Mouse (Mus musculus): ENCODE results near the gene Bend5.

The Bend5 gene

DNA sequence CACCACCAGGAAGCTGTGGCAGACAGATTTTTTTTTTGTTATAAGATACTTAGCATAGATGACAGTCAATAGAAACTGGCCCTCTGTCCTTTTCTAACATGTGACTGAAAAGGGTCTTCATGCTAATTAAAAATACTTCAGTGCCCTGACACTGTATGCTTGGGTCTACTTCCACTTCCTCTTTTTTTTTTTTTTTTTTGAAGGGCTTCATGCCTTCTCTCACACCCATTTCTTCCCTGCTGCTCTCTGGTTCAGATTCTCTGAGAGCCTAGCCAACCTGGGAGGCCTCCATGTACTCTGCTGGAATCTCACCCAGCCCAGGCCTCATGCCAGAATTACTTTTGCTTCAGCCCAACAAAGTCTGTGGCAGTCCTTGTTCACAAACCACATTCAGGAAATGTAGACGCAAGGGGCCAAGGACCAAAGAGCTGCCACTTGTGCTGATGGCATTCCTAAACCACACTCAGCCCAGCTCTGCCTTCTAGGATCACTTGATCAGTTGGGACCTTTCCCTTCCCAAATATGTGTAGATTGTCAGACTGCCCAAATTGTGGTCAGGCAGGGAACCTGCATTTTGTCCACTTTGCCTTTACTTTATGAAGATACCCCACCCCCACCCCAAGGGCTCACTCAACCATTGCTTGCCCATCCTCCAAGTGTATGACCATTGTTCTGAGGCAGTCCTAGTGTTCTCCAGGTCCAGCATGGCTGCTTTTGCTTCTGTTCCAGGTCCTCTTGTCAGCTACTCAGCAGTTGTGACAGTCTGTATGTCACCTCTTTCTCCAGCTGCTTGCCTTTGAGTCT lies 27.8 kb downstream of the Bend5 start:
- no peak for DNase-seq (ENCODE audit: low spot score)

DNA sequence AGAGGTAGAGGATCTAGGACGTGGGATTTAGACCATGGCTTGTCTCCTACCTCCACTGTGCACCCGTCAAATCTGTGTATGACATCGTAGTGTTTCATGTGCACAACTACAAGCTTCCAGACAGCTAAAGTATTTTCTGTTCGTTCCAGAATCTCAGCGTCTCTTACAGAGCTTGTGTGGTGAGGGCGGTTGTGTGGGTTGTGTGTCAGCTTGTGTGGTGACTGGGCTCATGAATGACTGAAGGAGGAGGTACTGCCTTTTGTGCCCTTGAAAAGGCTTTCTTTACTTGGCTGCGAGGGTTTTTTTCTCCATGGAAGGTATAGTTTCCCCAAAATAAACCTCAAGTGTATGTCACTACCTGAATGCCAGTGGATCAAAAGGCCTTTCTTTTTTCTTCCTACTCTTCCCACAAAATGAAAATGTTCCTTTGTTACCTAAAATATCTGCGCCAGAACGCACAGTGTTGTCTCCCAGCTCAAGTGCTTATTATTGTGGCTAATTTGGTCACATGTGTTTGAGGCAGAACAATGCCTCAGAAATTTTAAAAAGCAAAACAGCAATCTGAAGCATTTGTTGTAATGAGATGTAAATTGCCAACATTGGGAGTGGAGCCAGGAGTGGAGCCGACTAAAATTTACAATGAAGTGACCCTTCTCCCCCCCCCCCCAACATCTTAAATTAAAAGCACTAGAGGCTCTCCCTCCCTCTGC lies 29.3 kb downstream of the Bend5 start:
- DNase-seq (ENCODE audit: low spot score): no peak

GRCm38 (mm10) chr4:111444616-111445160 lies 29.9 kb downstream of the Bend5 start:
- DNase-seq (ENCODE audit: low spot score): no peak

DNA sequence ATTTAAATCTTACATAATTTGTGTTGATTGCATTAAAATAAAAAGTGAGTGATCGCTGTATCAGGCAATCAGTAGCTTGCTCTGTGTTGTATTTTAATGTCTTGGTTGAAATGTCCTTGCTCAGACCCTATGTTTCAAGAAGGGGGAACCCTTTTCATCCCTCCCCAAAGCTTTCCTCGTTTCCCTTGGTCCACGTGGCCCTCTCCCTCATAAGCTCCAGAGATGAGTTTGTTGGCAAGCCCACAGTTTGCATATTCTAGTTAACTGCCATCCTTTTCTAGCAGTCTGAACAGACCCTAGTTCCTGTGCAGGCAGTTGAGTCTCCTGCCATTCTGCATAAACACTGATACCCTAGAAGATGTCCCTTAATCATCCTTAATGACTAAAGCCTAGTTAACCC lies 33.1 kb downstream of the Bend5 start:
- DNase-seq (ENCODE audit: low spot score): no peak

- DNase-seq (ENCODE audit: low spot score): no peak
Measured at GRCm38 (mm10) chr4:111448586-111448985, 33.8 kb downstream of the Bend5 start.

DNA sequence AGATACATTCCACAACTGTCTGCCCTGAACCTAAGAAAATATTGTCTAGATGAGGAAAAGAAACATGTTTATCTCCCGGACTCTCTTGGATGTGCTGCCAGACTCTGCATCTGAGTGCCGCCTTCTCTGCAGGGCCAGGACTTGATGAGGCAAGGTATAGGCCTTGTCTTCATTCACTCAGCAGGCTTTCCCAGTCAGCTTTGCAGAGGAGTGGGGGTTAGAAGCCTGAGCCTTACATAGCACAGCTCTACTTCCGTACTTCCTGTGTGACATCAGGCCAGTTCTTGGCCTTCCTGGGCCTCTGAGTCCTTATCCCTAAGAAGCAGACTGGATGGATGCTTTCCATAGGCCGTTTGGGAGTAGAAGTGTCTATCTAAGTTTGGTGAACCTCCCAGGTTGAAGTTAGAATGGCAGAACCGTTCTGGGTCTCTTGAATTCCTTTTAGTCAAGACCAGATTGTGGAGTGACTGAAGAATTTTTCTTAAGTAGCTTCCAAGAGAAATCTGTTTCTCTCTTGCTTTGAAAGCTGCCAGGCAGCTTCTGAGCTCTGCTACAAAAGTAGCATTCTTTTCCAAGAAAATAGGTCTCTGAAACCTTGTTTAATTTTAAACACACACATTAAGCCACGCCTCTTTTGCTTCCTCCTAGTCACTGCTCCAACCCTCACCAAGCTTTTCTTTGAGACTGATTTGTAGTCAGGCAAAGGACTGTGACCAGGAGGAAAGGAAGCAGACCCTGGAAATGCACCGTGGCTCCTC lies 34.8 kb downstream of the Bend5 start:
- no peak for DNase-seq (ENCODE audit: low spot score)

- no peak for DNase-seq (ENCODE audit: low spot score)
Measured at GRCm38 (mm10) chr4:111451283-111451918, 36.6 kb downstream of the Bend5 start.

DNA sequence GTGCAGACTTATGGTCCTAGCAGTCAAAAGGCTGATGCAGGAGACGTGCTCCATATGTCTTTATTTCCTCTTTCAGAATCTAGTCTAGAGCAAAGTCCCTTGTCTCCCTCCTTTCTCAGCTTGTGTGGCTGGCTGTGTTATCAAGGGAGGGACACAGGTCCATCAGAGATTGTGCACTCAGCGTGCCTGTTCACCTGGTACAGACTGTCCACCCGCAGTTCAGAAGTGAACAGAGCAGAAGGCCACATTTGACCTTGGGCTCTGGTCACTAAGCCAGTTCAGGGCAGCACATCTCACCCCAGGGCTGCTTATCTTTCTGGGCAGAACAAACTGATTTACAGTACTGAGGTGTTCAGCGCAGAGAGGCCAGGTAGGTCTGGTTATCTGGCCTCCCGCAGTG lies 37.4 kb downstream of the Bend5 start:
- no peak for DNase-seq (ENCODE audit: low spot score)

GRCm38 (mm10) chr4:111453275-111453674 lies 38.5 kb downstream of the Bend5 start:
- no peak for DNase-seq (ENCODE audit: low spot score)

DNA sequence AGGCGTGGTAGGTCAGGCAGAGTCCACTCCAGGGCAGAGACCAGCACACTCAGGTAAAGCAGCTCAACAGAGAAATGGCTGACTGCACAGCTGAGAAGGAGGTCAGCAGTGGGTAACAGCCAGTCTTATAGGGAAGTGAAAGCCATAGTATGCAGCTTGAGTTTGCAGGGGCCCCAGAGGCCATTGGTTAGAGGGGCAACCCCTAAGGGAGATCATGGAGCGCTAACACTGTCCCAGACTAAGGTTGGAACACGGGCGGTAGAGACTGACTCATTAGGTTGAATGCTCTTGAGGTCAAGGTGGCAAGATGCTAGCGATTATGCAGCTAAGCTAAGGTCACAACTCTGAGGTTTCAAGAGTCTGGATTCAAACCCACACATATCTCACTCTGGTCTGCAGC lies 40.8 kb downstream of the Bend5 start:
- DNase-seq (ENCODE audit: low spot score): no peak

GRCm38 (mm10) chr4:111457568-111457967 lies 42.8 kb downstream of the Bend5 start:
- DNase-seq (ENCODE audit: low spot score): no peak

DNA sequence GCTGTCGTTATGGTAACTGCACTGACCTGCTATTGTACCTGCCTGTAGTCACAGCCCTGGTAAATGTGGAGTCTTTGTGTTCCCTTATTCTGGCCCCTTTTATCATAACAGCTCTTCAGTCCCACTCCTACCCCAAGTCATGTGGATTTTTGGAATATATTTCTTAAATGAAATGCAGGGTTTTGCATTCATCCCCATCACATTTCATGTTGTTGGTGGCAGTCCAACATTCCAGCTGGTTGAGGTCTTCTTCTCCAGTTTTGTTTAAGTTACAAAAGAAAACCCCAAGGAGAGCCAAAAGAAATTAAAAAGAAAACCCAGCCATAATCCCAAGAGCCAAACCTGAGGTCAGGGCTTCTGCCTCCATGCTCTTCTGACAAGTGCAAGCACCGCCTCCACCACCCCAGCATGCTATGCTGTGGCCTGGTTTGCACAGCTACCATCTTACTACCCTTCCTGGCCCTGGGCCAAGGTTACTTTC lies 52.5 kb downstream of the Bend5 start:
- DNase-seq (ENCODE audit: low spot score): no peak

- no peak for DNase-seq (ENCODE audit: low spot score)
Measured at GRCm38 (mm10) chr4:111467796-111468195, 53.0 kb downstream of the Bend5 start.

- DNase-seq (ENCODE audit: low spot score): no peak
Measured at GRCm38 (mm10) chr4:111469847-111470246, 55.0 kb downstream of the Bend5 start.

GRCm38 (mm10) chr4:111471726-111472125 lies 56.9 kb downstream of the Bend5 start:
- no peak for DNase-seq (ENCODE audit: low spot score)

DNA sequence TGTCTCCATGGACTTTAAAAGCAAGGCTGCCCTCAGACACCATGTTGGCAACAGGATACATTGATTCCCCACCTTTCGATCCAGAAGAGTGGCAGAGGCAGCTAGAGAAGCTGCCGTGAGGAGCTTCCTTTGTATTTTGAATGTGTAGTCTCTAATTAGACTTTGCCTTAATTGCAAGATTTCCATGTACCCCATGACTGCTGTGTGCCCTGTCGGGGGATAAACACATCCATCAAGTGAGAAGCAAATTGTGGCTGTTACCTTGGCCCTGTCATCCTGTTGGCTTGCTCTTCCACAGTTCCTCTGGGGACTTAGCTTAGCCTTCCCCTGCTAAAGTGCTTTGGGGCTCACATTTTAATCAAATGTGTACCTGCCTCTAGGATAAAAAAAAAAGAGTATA lies 57.7 kb downstream of the Bend5 start:
- DNase-seq (ENCODE audit: low spot score): no peak

GRCm38 (mm10) chr4:111473014-111473413 lies 58.2 kb downstream of the Bend5 start:
- no peak for DNase-seq (ENCODE audit: low spot score)

GRCm38 (mm10) chr4:111475374-111475971 lies 60.7 kb downstream of the Bend5 start:
- DNase-seq (ENCODE audit: low spot score): no peak

DNA sequence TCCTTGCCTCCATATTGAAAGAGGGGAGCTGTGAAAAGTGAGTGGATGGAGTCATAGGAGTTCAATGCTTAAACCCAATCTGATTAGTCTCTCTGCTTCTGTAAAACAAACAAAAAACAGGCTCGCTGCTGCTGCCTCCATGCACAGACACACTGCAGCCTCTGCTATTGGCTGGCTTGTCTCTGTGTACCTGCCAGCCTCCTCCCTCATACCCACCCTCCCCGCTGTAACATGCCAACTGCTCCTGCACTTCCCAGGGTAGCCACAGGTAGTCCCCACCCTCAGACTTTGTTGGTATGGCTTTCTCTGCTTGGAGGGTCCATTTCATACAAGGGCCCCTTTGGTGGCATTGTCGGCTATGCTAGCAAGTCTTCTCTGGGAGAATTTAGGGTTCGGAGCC lies 62.7 kb downstream of the Bend5 start:
- no peak for DNase-seq (ENCODE audit: low spot score)

- no peak for DNase-seq (ENCODE audit: low spot score)
Measured at GRCm38 (mm10) chr4:111483499-111483898, 68.7 kb downstream of the Bend5 start.

GRCm38 (mm10) chr4:111485189-111485588 lies 70.4 kb downstream of the Bend5 start:
- peak; percentile 20 for DNase-seq (ENCODE audit: low spot score)

Measured in embryo, embryonic 10 days (tissue).